Mouse (Mus musculus): Measurements from ENCODE around the gene Zcchc4. TPM values are rescaled to one million over a fixed set of nuclear protein-coding genes. Genes with fewer than 3 reads are reported as not detected.

The Zcchc4 gene
- total RNA-seq, 2 experiments from 2014 or later: 8.8 to 10.1 TPM

DNA sequence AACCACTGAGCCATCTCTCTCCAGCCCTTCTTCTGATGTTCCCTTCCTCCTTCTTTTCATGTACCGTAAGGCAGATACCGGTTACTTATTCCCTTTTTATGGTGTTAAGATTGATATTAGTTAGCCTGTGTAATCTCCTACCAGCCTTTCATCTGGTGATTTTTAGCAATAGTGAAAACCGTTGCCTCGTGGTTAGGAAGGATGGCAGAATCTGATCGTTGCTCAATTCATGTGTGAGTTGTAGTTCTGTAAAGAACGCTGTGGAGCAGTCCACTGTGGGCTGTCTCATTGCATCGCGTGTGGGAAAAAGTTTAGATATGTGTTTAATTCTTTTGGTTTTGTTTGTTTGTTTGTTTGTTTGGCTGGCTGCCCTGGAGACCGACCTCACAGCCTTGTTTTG is 18.0 kb downstream of the Zcchc4 start:
- DNase-seq (ENCODE audit: low spot score in 2 of 2): no peak

DNA sequence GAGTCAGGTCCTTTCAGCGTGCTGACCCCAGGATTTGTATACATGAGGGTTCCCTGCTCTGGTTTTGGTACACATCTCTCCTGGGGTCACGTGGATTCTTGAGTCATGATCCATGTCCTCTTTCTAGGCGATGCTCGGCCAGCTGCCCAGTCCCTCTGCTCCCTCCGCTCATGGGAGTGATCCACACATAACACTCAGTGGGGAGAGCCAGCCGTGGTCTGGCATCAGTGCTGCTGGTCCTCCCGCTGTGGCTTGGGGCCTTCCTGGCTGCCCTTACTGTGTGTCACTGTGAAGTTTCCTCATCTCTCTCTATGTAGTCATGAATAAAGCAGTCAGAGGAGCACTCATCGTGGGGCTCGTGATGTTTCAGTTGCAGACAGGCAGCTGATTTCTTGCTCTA is 18.9 kb downstream of the Zcchc4 start:
- no peak for DNase-seq (ENCODE audit: low spot score in 2 of 2)

DNA sequence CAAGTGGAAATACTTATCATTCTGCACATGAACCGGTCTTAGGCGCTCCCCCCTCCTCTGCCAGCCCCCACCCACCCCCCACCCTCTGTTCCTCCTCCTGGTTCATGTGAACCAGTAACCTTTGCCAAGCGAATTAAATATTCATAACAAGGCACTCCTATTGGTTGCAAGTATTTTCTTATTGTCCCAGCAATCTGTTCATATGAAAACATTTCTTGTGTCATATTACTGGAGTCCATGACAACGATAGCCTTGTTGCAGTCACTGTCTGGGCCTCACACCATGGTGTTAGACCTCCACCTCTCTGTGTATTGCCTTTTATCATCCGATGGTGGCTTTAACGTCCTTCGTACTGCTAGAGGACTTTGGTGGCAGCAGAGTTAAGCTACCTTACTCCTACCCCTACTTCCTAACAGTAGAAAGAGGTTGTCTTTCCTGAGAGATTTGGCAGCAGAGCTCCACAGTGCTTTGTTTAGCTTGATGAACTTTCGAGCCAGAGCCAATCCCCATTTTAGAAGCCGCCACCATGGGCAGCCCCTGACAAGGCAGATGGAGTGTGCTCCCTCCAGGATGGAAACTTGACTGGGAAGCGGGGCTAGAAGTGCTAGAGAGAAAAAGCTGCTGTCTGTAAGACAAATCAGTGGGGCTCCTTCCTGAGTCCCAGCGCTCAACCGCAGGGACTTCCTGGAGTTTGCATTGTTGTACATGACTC is 24.2 kb downstream of the Zcchc4 start:
- DNase-seq (ENCODE audit: low spot score in 2 of 2): no peak

DNA sequence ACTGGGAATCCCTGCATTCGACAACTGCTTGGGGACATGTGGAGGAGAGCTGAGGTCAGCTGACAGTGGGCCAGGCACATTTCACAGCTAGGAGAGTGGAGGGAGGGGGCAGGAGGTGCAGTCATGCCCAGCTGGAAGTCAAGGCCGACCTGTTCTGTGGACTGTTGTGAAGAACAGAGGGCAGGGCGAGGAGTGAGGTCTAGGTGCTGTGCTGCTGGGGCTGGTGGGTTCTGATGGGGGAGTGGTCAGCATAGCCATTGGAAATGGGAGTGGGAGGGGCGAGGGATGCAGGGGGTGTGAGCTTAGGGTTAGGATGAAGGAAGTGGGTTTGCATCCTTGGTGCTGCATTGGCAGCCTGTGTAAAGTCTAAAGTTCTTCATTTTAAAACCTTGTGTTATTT is 30.6 kb downstream of the Zcchc4 start:
- DNase-seq (ENCODE audit: low spot score in 2 of 2): no peak

DNA sequence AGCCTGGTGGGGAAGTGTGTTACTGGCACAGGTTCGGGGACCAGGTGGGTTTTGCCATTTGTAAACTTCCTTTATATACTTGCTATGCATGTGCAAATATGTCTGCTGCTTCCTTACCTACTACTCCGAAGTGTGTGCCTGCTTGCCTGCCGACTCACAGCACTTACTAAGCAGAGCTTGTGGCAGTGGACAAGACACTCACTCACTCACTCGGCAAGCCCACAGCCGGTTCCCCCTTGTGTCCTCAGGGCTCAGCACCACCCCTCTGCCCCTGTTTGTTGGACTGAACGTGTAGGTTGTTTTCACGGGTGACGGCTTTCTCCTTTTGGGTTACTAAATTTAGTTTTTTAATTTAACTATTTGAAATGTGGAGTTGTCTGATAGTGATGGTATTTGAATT is 31.1 kb downstream of the Zcchc4 start:
- no peak for DNase-seq (ENCODE audit: low spot score in 2 of 2)

DNA sequence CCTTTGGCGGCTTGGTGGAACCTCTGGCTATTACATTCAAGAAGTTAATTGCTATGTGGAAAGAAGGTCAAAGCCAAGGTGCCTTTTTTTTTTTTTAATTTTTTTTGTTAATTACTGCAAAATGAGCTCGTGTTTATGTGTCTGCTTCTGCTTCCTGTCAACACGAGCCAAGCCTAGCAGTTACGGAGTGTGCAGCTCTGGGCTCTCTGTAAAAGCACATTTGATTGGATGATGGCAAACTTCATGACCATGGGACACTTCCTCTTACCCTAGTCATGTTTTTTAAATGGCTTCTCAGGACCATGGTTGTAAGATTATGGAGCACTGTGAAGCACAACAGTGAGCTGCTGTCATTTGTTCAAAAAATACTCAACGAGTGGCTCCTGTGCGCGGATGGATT is 31.8 kb downstream of the Zcchc4 start:
- DNase-seq (ENCODE audit: low spot score in 2 of 2): no peak

DNA sequence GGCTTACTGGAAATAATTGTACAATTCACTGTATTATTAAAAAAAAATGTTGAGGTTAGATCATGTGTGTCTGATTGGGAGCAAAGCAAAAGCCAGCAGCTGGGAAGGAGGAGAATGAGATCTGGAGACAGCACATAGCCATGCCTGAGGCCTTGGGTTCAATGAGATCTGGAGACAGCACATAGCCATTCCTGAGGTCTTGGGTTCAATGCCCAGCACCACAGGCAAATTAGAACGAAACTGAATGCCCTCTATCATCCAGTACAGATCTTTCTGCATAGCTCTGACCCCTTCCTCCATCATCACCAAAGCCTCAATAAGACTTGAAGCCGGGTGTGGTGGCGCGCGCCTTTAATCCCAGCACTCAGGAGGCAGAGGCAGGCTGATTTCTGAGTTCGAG is 35.2 kb downstream of the Zcchc4 start:
- DNase-seq (ENCODE audit: low spot score in 2 of 2): no peak

DNA sequence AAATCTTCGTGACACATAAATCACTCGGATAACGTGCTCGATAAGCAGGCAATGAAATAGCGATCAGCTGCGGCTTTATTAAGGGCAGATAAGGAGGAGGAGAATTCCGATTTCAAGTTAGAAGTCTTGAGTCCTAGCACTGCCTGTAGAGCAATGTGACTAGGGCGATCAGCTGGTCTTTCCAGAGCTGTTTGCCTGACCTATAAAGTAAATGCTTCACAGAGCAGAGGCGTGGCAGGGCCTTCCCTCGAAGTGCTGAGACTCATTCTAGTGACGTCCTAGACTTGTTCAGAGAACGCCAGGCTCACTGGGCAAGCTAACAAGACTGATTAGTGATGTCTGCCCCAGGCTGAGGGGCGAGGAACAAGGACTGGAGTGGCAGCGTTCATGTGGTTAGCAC is 35.8 kb downstream of the Zcchc4 start:
- no peak for DNase-seq (ENCODE audit: low spot score in 2 of 2)

DNA sequence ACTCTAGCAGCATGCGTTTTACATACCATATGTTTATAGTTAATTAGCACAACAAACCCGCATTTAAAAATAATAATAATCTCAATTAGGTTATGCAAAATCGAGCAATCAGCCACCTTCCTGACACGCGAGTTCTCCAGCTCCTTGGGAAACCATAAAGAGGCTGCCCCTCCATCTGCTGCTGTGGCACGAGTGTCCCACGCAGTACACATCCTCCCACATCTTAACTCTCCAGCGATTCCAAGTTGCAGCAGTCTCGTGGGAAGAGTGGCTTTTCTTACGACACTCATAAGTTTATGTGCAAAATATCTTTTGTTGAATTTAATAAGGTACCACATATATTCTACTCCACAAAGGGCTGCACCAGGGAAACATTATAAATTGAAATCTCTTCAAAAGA is 37.2 kb downstream of the Zcchc4 start:
- no peak for DNase-seq (ENCODE audit: low spot score in 2 of 2)

DNA sequence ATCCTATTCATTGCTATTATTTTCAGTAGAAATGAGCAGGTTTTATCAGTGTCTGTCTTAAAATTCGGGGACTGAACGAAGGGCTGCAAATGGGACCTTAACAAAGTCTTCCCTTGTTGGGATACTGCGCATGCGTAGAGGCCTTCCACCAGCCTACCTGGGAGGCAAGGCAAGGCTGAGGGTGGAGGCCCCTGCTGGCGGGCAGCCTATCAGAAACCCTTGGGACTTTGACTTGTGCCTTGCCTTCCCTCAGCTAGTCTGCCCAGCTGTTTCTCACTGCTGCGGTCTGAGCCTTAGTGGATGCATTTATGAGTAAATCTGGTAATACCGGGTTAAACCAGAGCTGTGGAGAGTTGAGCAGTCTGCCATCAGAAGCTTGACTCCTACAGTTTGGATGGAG is 38.1 kb downstream of the Zcchc4 start:
- no peak for DNase-seq (ENCODE audit: low spot score in 2 of 2)

DNA sequence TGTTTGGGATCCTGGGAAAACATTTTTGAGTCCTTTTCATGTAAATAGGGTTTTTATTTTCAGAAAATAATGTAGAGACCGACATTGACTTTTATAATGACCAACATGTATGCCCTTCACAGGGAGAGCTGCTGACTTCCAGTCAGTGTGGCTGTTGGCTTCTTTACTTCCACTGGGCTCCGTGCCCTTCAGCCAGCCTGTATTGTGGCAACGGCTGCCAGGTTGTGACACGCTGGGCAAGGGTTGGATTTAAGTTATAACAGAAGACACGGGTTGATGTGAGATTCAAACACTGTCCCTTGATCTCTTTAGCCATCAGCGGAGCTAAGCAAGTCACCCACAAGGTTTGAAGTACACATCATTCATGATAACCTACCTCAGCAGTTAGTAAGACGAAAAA is 43.5 kb downstream of the Zcchc4 start:
- no peak for DNase-seq (ENCODE audit: low spot score in 2 of 2)

DNA sequence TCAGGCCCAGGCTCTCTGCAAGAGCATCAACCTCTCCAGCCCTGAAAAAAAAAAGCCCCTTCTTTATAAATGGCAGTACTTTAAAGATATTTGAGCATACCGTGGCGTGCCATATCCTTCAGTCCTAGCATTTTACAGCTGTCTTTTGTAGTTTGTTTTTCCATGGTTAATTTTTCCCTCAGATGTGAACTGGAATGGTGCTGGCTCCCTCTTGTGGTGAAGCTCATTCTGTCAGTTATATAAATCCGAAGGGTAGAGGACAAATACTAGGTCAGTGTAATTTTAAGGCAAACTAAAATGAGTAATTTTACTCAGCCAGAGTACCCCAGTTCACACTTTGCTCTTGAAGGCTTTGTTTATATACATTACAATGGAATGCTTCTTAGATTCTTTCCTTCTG is 46.5 kb downstream of the Zcchc4 start:
- DNase-seq (ENCODE audit: low spot score in 2 of 2): peak; percentile 39 to 89

DNA sequence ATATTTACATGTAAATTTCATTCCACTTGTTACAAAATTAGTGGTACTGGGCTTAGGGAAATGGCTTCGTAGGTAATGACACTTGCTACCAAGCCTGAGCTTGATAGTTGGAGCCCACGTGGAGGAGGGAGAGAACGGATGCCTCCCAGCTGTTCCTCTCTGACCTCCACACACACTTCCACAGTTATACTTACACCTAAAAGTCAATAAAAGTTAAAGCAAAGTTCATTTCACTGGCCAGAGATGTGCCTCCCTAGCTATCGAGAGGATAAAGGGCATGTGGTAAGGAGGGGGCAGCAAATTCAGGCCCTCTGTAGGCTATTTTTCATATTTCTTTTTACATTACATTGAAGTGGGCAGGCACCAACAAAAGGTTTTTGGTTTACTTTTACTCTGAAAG is 52.7 kb downstream of the Zcchc4 start:
- no peak for DNase-seq (ENCODE audit: low spot score in 2 of 2)

DNA sequence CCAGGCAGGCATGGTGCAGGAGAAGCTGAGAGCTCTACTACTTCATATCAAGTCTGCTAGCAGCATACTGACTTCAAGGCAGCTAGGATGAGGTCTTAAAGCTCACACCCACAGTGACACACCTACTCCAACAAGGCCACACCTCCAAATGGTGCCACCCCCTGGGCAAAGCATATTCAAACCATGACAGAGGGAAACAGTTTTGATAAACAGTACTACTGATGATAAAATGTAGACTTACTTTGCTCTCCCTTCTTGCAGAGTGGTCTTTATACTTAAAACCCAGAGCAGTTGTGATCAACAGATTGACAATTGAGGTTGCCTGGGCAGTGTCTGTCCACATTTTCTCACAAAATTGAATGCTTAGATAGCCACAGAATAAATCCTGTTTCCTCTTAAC is 57.8 kb downstream of the Zcchc4 start:
- DNase-seq (ENCODE audit: low spot score in 2 of 2): no peak

DNA sequence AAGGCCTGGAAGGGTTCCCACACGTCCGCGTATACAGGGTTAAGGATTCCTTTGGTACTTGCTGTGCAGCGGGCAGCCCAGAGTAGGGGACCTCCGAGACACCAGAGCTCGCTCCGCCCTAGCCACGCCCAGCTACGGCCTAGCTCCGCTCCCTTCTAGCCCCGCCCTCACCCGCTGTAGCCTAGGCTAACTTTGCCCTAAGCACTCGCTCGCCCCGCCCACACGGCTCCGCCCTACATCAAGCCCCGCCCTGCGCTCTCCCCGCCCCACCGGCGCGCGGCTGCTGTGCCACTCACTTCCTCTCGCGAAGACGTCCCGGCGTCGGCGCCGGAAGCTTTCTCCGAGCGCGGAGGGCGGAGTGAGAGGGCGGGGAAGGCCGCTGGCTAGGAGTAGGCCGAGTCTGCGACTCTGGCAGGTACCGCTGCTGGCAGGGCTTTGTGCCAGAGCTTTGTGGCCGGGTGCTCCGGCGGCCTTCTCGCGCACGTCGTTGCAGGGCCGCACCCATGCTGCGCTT is 58.6 kb downstream of the Zcchc4 start, which contains the start of gene Anapc4:
Gene Anapc4, plus strand, starts transcription at position 252 of the 514 bp plus-strand sequence.
- DNase-seq (ENCODE audit: low spot score in 2 of 2): peak; percentile 99 to 100

DNA sequence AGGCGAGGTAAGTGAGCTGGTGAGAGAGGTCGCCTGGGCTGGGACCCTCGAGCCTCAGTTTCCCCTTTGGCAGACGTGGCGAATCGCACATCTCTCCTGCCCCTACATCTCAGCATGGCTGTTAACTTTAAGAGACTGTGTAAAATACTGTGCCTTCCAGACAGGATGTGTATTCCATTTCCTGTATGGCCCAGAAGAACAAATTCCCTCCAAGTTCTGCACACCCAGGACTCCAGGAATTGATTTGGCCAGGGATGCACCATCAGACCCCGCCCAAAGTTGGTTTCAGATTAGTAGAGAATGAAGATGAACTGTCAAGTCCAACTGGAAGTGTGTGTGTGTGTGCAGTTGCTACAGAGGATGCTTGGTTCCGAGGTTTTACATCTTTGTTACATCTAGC is 59.2 kb downstream of the Zcchc4 start:
- DNase-seq (ENCODE audit: low spot score in 2 of 2): no peak

DNA sequence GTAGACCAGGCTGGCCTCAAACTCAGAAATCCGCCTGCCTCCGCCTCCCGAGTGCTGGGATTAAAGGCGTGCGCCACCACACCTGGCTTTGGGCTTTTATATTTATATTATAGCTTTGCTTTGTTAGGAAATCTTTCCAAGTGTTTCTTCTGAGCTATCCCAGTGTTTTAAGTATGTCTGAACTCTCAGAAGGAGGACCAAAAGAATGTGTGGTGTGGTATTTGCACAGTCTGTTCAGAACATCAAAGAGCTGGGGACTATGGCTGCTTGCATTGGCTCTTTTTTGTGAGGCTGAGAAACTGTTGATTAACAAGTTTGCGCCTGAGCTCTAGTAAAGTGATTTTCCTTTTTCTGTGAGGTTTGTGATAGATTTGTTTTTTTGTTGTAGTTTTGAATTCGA is 69.1 kb downstream of the Zcchc4 start:
- no peak for DNase-seq (ENCODE audit: low spot score in 2 of 2)

DNA sequence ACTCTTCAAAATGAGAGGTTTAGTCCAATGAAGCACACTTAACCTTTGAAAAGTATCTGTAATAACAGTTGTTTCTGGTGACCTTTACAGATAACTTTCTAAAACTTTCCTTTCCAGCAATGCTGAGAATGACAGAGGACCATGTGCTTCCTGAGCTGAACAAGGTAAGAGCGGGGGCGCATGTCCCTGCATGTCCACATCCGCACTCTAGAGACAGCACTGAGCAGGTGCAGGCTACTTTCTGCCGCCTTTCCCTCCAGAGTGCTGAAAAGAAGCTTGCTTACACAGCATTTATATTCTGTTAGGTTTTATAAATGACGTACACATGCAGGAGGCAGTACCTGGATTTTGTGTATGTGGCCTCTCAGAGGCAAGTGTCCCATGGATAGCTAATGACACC is 80.5 kb downstream of the Zcchc4 start:
- DNase-seq (ENCODE audit: low spot score in 2 of 2): no peak

DNA sequence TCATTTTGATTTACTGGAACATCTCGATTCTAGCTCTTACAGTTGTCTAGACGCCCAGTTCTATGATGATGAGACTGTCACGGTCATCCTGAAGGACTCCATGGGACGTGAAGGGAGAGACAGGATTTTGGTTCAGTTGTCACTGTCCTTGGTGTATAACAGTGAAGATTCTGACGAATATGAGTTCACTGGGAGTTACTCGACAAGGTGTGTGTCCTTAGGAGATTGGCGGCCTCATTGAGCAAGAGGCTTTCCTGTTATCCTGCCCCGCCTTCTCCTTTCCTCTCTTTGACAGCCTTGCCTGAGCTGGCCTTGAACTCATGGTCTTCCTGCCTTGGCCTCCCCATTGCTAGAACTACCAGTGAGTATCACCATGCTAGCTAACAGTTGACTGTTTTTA is 89.2 kb downstream of the Zcchc4 start:
- DNase-seq (ENCODE audit: low spot score in 2 of 2): no peak

DNA sequence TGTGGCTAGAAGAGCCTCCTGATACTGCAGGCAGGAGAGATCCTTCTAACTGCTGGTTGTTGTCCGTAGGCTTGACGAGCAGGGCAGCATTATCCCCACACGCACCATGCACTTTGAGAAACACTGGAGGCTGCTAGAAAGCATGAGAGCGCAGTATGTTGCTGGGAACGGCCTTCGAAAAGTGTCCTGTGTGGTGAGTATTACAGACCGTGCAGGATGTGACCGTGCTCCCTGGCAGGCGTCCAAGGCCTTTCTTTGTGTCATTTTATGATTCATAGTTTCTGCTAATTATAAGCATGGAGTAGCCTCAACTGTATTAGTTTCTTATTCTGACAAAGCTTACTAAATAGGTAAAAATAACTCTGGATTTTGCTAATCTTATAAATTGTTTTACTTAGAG is 90.6 kb downstream of the Zcchc4 start:
- DNase-seq (ENCODE audit: low spot score in 2 of 2): peak in 1 of 2 experiments; percentile 17

DNA sequence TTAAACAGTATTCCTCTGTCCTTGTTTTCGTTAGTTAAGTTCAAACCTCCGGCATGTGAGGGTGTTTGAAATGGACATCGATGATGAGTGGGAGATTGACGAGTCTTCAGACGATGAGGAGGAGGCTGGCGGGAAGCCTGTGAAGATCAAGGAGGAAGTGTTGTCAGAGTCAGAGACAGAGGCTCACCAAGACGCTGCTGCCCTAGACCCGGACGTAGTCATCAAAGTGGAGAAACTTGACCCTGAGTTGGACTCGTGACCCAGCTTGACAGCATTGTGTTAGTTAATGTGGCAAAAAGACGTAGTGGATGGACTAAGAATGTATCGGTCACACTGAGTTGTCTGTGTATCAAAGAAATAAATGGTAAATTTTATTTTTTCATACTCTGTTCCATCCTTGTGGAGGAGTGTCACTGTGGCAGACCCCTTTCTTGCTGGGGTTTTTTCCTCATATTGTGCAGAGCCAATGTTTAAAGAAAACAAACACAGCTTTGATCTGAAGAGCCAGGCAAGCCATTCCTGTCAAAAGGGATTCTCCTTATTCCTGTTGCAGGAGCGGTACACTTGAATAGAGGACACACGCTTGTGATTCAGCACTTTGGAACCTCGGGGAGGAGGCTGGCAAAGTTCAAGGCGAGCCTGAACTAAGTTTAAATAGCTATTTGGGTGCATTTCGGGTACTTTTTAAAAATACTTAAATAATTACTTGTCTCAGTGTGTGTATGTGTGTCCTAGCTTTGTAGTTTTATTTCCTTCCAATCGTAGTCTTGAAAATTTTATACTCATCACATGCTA is 91.3 kb downstream of the Zcchc4 start:
- no peak for DNase-seq (ENCODE audit: low spot score in 2 of 2)

DNA sequence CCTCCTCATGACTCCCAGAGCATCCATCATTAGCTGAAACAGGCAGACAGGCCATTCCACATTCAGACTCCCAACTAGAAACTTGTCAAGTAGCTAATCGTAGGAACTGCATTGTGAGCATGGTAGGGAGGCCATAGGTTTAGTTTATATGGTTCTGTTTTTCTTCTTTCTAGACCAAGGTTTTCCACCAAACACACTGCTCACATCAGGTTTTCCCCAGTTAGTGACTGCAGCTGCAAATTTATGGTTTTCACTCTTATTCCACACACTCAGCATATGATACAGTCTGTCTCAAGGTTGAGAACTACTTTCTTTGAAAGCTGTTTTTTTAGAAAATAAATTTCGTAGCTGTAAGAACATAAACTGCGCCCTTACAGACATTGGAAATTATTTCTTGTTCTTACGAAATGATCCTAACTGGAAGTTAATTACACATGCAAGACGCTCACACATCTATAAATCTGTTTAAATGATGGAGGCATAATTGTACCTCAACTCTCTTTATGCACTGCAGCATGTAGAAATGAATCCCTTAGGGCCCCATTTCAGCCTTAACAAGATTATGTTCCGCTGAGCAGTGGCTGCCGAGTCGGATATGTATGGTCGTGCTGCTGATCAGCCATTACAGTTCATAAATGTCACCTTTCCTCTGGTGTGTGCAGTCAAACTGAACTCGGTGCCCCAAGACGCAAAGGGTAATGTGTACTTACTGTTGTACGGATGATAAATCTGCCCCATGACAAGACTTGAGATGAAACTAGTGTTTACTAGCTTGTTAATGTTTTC is 93.9 kb downstream of the Zcchc4 start:
- no peak for DNase-seq (ENCODE audit: low spot score in 2 of 2)
